8 mouse cellular contexts compared by ENCODE assay signal in the genomic region with DNA sequence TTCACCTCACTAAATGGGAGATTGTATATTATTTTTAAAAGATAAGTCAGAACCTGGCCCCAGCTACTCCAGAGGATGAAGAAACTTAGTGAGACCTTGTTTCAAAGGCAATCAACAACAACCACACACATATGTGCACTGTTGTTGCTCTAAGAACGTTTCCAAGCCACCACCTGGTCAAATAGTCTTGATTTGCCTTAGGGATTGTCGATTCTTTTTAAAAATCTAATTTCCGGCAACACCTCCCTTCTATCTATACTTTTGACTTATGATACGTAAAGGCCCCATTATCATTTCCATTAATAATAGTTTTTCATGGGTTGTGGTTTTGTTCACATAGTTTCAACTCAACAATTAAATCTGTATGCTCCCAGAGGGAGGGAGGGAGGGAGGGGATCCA. TPM values are rescaled to one million over a fixed set of nuclear protein-coding genes. Genes with fewer than 3 reads are reported as not detected.
DNase-seq lines count a peak whose midpoint lies in the region; ATAC-seq and TF ChIP-seq lines count a peak whose summit lies in the region.

A gene (minus strand): TSS at position 101 of the 400 bp plus-strand sequence.

- H3K9ac ChIP-seq in intestine, embryonic 14.5 days (ENCODE audit: low read length): peak within 1 kb of the TSS; percentile 98

- H3K4me1 ChIP-seq in kidney, adult 2 months (ENCODE audit: control insufficient read depth, insufficient read depth, low read length): peaks cover 5% of the 10 kb centered on the region; the same call in 1 of the 2 replicates
- H3K4me1 ChIP-seq in intestine, embryonic 14.5 days (replicated peaks; ENCODE audit: control insufficient read depth, insufficient read depth, low read length): peaks cover 13% of the 10 kb centered on the region

- no peak for DNase-seq in kidney, adult 2 months
- DNase-seq in kidney, adult 8-10 months: no peak
- no peak for DNase-seq in adrenal gland, postnatal 14 days
- DNase-seq in gastrocnemius, postnatal 10 days: no peak
- DNase-seq in intestine, embryonic 14.5 days (ENCODE audit: low spot score): no peak
- DNase-seq in frontal cortex, postnatal 25 days (ENCODE audit: low spot score in 2 of 2): no peak
- no peak for DNase-seq in adipocyte (ENCODE audit: low spot score)

- no peaks in the 10 kb centered on the region for H3K27me3 ChIP-seq in kidney, adult 2 months (replicated peaks; ENCODE audit: control insufficient read depth, insufficient read depth, low read length)
- H3K27me3 ChIP-seq in intestine, embryonic 14.5 days (replicated peaks; ENCODE audit: control insufficient read depth, insufficient read depth, low read length): no peaks in the 10 kb centered on the region

- WGBS in kidney, adult 2 months: 88% methylated on average over 4 of the region's 4 CpGs
- WGBS in intestine, embryonic 14.5 days: 87% methylated on average over 4 of the region's 4 CpGs

- H3K36me3 ChIP-seq in kidney, adult 2 months (ENCODE audit: control insufficient read depth, insufficient read depth, low read length): no peaks in the 10 kb centered on the region
- no peaks in the 10 kb centered on the region for H3K36me3 ChIP-seq in intestine, embryonic 14.5 days (ENCODE audit: control insufficient read depth, insufficient read depth, low read length)

- H3K9me3 ChIP-seq in intestine, embryonic 14.5 days (ENCODE audit: control insufficient read depth, low read length): no peaks in the 10 kb centered on the region

- H3K4me3 ChIP-seq in kidney, adult 2 months (ENCODE audit: insufficient read depth, low read depth, low read length): peak within 1 kb of the TSS; percentile 95
- H3K4me3 ChIP-seq in intestine, embryonic 14.5 days (ENCODE audit: low read depth, low read length): peak within 1 kb of the TSS; percentile 62

- no peak for ATAC-seq in intestine, embryonic 14.5 days (replicated peaks; ENCODE audit: low FRiP score, low TSS enrichment, low read depth)
- no peak for ATAC-seq in megakaryocyte-erythroid progenitor cell, adult 5-6 weeks (replicated peaks; ENCODE audit: low FRiP score, low TSS enrichment, poor library complexity, severe bottlenecking)

- TF ChIP-seq POLR2A in kidney, adult 2 months (IDR thresholded peaks at IDR 0.05; ENCODE audit: low read depth, low read length): no peak

- peak within 1 kb of the TSS; percentile 45 for H3K4me2 ChIP-seq in intestine, embryonic 14.5 days (ENCODE audit: low read length)

- peak within 1 kb of the TSS; percentile 54; the same call in 1 of the 2 replicates for H3K27ac ChIP-seq in kidney, adult 2 months (ENCODE audit: insufficient read depth, low read depth, low read length)
- peak within 1 kb of the TSS; percentile 96 for H3K27ac ChIP-seq in intestine, embryonic 14.5 days (ENCODE audit: low read depth)

- no peak for TF ChIP-seq CTCF in kidney, adult 2 months (conservative IDR thresholded peaks at IDR 0.05; ENCODE audit: insufficient read depth, insufficient read length, low read depth, low read length)

RNA-seq across cellular contexts. Expression of the gene that starts here (rescaled TPM):
- polyA plus RNA-seq in kidney, adult 2 months (2012; rRNA removed): 7.0 and 8.2 TPM in 2 replicates
- 39.8 and 46.1 TPM in 2 replicates for total RNA-seq in adrenal gland, postnatal 14 days (2021)
- total RNA-seq in gastrocnemius, postnatal 10 days (2021): 10 to 100 TPM; 25.9 to 38.1 TPM
- polyA plus RNA-seq in intestine, embryonic 14.5 days (2014; fragmentation: Nextera tagmentation; extraction: Ambion mirVana): 73.0 and 86.5 TPM in 2 replicates
- 74.6 and 95.3 TPM in 2 replicates for total RNA-seq in megakaryocyte-erythroid progenitor cell, adult 5-6 weeks (2014; fragmentation: Nextera tagmentation)
- 44.7 and 47.3 TPM in 2 replicates for total RNA-seq in megakaryocyte-erythroid progenitor cell, adult 5-6 weeks (2017)
